Mouse (Mus musculus) adrenal gland, adult 18-20 months (tissue): ENCODE data around the gene Ano10. TPM values are rescaled to one million over a fixed set of nuclear protein-coding genes. Genes with fewer than 3 reads are reported as not detected.

ENCODE experiments used
- DNase-seq, 2 experiments: peaks; one replicate each; pipeline ENCODE4 v3.0.0; 2021 to 2022; ENCODE audit warnings: low spot score in 2 of 2
- total RNA-seq, 2 experiments: library from RNA; stranded (reverse); gene quantifications; 1 replicate in 1 of 2; 2 replicates in 1 of 2; pipeline ENCODE4 v1.2.3; 2021

Ano10 gene
- total RNA-seq, 2 experiments from 2014 or later: 59.0 to 93.2 TPM

DNA sequence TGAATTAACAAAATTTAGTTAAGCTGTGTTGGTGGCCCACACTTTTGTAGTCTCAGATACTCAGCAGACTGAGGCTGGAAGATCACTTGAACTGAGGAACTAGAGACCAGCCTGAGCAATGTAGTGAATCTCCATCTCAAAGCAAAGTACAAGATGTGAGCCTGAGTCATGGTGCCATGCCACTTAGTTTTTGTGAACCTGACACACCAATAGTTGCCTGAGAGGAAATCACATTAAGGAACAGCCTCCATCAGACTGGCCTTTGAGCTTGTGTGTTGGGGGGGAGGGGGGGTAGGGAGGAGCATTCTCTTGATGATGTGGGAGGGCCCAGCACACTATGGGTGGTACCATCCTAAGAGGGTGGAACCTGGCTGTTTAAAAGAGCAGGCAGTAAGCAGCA lies 1.2 kb upstream of the Ano10 start:
- no peak for DNase-seq

DNA sequence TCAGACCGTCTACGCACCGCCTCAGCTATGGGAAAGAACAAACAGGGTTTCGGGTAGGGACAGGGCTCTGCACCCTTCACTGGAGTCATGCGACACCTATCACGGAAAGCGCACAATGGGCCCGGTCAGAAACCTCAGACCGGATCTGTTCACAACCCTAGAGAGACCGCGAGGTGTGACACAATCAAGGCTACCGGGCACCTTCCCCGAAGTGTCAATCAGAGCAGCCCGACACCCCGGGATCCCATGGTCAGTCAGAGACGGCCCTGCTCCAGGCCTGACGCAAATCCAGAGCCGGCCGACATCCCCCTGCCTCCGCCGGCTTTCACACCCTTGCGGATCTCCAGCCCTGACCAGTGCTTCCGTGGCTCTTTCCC lies 370 bp downstream of the Ano10 start:
- DNase-seq: no peak

DNA sequence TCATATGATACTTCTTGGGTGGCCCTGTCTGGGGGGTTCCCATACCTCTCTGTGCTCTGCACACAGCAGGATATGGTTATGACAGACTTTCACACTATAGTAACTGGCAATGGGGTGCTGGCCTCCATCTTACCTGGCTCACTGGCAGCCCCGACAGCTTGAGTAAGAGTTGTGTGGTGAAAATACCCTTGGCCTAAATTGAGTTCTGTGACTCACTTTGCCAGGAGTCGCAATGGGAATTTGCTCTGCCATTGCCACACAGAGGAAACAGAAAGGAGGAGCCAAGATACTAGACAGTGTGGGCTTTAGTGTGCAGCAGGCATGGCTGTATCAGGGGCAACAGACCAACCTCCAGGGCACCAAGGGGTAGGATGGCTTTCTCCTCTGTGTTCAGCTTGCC lies 4.0 kb downstream of the Ano10 start:
- DNase-seq: no peak

DNA sequence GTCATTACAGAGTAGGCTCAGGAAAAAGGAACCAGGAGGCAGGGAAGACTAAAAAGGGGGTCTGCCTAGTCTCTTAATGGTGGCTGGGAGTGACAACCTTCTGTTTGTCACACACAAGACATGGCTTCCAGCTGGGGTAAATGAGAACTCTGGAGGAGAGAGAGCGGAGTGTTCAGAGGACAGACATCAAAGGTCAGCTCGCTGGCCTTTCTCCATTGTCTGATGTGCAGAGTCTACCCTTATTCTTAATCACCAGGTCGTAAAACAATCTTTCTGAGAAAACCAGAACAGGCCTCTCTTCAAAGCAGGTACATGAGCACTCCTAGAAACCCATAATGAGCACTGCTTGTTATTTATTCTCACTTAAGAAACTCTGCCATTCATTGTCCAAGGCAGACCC lies 5.8 kb downstream of the Ano10 start:
- no peak for DNase-seq

DNA sequence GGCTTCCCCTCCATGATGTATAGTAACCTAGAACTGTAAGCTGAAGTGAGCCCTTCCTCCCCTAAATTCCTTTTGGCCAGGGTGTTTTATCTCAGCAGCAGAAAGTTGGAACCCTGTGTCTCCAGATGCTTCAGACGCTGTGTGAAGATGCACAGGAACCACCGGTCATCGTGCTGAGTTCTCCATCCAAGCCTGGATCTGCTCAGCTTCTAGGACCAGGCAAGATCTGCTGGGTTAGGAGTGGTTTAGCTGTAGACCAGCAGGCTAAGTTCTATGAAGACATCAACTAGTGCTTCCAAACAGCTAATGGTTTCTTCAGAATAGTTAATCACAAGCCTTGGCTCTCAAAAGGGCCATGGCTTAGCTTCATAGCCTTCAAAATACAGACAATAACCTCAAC lies 6.7 kb downstream of the Ano10 start:
- DNase-seq: no peak

DNA sequence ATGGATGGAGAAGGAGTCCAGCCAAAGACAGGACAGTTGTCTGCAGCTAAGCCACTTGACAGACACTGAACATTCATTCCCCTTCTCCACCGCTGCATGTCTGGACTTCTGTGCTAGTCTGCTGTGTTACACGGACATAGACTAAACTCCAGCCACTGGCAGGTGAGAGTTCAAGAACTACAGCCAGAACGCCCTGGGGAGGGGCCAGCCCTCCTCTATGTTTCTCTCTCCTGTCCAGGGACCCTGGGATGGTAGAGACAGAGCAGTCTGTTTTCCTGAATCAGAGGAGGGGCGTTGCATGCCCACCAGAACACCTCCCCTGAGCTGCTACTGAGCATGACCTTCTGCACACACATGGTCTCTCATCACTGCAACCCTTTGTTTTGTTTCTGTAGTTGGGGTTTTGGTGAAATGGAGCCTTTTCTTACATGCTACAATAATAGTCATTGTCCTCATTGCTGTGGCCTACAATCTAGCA lies 8.4 kb downstream of the Ano10 start:
- DNase-seq: no peak

DNA sequence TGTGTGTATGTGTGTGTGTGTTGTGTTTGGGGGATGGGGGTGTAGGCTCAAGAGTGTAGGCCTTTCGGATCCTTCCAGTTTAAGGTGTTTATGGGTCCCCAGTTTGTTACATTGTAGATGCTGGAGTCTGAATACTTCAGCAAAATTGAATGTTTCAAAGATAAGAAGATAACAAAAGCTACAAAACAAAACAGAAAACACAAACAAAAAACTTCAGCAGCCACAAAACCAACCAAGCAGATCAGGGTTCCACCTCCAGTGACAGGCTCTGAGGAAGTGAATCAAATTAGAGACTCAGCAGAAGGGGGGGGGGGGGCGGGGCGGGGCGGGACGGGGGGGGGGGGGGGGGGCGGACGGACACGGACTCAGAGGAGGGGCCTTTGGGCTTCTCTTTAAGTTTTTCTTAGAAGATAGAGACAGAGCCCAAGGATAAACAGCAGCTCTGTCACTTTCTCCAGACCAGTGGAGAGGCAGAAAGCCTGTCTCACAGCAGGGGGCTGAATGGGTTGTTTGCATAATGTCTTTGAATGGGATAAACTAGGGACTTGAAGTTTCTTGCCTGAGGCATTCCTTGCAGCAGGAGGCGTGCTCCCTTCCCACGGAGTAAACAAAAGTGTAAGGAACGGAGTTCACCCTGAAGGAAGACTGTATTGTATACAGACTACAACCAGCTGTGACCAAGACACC lies 8.9 kb downstream of the Ano10 start:
- no peak for DNase-seq

DNA sequence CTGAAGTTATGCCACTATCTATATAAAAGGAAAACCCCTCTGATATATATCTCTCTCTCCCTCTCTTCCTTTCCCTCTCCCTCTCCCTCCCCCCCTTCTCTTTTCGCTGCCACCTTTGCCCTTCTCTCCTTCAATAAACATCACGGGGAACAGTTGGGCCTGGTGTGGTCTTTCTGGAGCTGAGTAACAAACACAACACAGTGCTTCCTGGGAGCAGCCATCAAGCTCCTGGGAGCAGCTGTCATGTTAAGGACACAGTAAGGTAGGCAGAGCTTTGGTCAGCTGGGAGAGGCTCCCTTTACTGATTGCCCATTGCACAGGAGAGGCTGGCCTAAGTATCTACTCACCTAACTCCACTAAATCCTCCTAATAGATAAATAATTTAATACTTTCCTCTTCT lies 9.5 kb downstream of the Ano10 start:
- DNase-seq: no peak

DNA sequence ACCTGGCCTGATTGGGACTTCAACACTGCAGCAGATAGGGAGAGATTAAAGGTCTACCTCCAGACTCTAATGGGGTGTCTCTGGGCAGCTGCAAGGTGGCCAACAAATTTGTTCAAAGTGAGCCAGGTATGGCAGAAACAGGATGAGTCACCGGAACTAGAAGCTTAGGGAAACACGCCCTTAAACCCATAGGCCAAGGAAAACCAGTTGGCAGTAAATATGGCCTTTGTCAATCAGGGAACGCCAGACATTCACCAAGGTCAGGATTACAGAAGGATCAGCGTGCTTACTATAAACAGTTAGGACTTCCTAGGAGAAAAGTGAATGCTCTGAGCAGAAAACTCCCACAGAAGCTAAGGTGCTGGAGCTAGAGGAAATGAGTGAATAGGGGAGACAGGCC lies 13.2 kb downstream of the Ano10 start:
- no peak for DNase-seq

DNA sequence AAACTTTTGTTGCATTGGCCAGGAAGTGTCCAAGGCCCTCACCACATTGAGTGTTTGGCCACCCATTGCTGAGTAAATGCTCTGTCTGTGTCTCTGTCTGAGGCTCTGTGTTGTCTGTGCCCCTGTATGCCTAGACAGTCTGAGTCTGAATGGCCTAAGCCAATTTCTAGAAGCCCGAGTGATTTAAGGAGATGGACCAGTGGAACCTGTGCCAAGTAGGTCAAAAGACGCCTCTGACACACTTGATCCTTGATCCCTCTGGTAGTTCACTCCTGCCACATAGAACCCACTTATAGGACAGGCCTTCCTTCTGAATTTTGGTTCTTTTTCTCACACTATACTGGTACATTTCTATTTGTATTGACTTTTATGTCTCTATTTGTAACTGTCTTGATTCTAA lies 17.6 kb downstream of the Ano10 start:
- no peak for DNase-seq

DNA sequence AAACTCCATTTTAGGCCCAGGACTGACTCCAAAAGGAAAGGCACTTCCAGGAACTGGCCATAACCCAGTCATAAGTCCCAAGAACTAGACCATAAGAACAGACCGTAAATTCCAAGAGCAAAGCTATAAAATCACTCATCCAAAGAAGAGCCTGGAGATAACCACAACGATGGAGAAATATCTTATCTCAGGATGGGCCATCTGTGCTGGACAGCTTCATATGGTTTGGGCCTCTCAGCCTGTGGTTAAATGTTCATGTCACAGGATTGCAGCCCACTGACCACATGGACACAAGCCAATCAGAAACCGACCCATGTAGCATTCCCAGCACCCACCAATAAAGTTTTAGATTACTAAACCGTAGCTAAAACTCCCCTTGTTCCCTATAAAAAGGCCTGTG lies 18.1 kb downstream of the Ano10 start:
- DNase-seq: no peak

DNA sequence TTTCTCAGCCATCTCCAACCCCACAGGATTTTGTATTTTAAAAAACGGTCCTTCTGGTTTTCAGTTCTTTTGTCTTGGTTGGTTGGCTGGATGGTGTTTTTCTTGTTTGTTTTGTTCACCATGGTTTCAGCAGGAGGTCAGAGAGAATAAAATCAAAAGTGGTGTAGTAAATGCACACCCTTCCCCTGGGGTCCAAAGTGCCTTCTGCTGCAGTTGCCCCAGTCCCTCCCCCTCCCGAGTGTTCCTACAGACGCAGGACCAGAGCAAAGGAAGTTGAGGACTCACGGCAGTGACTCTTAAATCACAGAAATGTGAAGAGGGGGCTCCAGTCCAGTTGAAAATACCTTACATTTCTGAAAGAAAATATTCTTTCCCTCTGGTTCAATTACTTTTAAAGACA lies 19.9 kb downstream of the Ano10 start:
- DNase-seq: no peak

DNA sequence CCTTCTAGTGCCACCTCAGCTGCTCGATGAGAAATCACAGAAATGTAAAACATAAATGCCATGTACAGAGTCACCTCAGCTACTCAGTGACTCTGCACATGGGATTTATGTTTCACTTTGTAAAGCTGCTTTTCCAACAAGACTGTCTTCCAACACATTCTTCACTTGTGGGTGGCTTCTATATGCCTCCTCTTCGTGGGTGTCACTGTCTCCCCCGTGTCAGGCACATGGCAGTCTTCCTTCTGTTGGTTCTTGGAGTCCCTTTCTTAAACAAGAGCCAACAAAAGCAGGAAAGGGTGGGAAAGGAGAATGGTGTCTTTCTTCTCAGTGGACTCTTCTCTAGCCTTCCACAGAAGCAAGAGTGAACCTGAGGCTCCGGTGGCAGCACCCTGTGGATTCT lies 20.3 kb downstream of the Ano10 start:
- DNase-seq: no peak

DNA sequence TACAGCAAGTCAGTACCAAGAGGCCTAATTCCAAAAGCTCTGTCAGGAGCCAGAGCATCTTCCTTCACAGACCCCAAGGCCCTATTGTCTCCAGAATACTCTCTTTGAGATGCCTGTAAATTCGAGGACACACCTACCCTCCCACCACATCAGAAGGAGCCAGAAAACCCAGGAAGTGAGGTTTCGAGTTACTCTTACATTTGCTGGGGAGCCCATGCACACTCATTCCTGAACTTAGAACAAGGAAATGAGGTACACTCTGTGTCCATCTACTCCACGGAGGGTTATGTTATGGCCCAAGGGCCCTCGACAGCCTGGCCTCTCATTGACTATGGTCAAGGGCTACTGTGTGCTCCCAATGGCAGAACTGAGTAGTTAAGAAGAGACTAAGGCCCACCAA lies 22.4 kb downstream of the Ano10 start:
- no peak for DNase-seq

DNA sequence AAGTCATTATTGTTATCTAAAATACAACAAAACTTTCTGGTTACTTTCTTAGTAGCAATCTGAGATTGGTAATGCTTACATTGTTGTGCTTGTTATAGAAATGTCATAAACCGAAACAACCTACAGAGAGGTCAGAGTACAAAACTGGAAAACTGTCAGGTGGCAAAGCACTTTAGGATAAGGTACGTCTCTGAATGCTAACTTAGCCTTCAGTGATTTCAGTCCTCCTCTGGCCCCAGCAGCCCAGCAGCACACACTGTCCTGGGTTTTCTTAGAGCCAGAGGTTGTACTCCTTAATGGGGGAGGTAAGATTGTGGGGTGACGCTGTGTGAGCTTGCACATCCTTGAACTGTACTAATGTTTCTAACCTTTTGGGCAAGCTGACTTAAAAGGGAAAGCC lies 22.9 kb downstream of the Ano10 start:
- DNase-seq: no peak

DNA sequence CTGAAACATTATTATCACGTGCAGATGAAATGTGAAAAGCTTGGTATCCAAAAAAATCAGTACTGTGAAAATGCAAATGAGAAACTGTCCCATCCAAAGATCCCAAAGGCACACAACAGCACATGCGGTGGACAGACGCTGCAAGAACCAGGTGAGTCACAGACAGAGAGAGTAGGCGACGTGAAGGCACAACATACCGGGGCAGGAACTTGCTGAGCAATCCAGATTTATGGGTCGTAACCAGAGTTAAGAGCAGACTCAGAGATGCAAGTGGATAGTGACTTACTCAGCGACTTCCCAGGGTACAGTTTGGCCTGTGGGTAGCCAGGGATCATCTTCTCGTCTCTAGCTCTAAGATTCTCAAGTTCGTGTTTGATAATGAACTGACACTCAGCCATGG lies 23.3 kb downstream of the Ano10 start:
- DNase-seq: no peak

DNA sequence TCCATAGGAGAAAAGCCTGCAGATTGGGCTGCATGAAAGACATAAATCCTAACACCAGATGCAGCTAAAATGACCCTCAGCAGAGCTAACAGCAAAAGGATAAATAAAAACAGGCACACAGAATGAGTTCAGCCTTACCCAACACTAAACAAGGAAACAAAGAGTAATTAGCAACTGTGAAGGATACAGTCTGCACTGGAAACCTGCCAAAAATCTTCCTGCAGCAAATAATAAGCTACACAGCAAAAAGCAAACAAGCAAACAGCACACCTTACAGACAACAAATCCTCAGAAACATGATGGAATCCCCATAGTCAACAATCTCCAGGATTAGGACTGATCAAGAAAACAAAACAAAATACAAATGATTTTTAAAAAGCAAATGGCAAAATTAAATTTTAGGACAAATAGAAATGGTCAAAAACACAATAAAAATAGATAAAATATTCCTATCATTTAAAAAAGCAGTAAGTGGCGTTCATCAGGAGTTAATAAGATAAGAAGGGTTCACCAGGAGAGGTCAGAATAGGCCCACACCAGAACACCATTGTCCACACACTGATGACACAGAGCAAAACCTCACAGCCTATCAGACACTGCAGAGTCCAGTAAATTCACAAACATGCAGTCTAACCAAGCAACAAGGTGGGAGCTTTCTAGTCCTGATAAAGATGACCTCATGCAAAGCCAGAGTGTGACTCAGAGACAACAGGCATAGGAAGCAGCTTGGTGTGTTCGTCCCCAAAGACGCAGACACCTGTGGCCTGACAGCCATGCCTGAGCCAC lies 24.8 kb downstream of the Ano10 start:
- no peak for DNase-seq

DNA sequence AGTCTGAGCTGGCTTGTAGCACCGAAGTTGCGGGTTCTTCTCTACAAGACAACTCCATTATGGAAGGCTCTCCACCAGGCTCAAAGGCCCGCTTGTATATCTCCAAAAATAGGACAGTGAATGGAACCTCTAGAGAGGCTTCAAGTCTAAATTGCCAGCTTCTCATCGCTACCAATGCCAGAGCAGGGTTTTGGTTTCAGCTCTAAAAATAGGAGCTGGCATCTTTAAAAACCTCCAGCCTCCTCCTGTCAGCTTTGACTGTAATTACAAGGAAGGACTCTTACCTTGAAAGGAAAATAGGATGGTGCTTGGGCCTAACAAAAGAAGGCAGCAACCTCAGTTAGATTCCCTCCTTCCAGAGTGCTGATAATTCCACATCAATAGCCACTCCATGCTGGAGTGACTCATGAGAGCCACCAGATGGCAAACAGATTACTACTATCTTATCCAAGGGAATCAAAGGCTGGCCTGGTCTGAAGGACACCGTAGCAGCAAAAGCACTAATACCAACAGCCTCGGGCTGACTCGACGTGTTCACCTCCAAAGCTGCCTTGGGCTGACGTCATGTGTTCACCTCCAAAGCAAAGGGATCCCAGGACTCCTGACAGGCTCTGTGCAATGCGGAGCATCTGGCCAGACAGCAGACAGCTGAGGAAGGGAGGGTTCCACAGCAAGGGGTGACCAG lies 28.6 kb downstream of the Ano10 start:
- no peak for DNase-seq

DNA sequence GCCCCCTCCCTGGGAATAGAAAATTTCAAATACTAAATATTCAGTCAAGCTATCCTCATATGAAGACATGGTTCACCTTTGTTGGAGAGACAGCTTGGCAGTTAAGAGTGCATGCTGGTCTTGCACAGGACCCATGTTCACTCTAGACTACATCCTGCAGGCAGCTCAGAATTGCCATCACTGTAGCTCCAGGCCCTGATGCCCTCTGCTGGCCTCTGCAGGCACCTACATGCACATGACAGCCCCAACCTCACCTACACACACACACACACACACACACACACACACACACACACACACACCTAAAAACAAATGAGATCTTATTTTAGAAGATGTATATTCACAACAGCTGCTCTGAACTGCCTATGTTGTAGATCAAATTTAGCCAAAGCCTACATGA lies 31.1 kb downstream of the Ano10 start:
- no peak for DNase-seq

DNA sequence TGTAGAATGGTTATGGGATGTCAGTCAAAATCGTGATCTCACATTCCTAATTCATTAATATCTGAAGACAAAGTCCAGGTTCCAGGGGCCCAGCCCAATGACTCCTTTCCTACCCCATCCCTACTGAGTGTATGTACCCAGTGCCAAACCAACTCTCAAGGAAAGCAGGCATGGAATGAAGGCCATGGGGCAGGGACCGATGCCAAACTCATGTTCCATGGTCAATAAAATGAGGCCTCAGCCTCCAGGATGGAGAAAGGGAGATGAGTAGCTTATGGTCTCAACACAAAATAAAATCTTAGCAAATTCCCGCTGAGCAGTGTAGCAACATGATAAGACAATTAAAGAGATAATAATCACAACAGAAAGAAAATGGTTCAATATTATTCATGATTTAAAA lies 39.8 kb downstream of the Ano10 start:
- no peak for DNase-seq

DNA sequence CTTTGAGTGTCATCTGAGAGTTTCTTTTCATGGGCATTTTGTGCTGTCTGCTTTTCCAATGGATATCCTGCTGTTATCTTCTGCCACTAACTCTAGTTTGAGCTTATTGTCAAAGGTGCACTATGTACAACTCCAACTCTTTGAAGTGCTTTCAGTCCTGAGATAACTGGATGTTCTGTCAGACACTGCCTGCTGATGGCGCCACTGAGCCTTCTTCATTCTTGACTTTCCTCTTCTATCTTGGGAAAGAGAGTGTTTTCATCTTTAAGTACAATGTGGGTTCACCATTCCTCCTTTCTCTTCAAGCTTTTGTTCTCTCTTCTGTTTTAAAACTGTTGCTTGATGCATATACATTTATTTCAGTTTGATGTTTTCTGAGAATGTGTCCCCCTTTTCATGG lies 42.1 kb downstream of the Ano10 start:
- no peak for DNase-seq

DNA sequence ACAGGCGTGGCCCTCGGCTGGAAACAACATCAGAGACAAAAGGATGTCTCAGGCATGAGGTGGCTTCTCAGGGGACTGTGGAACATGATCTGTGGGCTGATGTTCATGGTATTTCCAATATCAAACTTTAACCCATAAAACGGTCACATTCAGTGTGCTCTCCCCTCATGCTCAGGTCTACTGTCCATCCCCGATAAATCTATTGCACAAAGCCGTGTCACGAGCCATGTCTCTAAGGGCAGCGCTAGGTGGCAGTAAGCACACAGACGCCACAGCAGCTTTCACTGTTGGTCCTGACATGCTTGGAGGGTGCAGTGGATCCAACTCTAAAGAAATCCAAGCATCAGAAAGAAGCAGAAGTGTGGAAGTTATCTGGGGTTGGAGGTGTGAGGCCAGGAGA lies 46.1 kb downstream of the Ano10 start:
- peak in 1 of 2 experiments; percentile 48 for DNase-seq
